Mouse (Mus musculus): ENCODE measurements around the gene Mrpl20.

DNA sequence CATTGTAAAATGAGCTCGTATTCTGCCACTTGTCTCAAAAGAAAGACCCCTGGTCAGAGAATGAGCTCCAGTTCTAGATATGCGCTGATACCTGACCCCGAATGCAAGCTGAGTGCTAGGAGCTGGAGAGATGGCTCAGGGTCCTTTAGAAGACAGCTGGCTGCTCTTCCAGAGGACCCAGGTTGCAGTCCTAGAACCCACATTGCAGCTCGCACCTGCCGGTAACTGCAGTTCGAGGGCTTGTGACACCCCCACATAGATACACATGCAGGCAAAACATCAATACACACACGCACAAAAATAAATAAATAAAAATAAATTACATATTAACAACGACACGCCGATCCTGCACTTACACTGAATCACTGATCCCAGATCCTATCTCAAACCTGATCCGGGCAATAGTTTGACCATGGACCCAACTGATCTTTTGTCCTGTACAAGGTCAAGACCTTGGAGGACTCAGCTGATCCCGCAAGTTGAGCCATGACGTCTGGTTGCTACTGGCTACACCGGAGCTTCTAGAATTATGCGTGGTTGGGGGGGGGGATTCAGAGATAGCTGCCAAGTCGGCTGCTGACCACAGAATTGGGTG is 19.1 kb upstream of the Mrpl20 start:
- TF ChIP-seq CTCF (conservative IDR thresholded peaks at IDR 0.05; ENCODE audit: low read length) (no peak), POU5F1 (IDR thresholded peaks at IDR 0.05; ENCODE audit: borderline replicate concordance, low read length) (no peak), NANOG (IDR thresholded peaks at IDR 0.05; ENCODE audit: borderline replicate concordance, low read length) (no peak)

All from E14TG2a.4 (cell line).